Mouse (Mus musculus): ENCODE measurements at regions not wholly inside any gene's neighbourhood (a gene's known extent, or its start where the extent isn't known, plus 50 kb on each side); places are given as distances from the start of the nearest gene placed in this dataset.
A peak's percentile ranks its signal among the peaks of the same experiment; 100 is the strongest.

DNA sequence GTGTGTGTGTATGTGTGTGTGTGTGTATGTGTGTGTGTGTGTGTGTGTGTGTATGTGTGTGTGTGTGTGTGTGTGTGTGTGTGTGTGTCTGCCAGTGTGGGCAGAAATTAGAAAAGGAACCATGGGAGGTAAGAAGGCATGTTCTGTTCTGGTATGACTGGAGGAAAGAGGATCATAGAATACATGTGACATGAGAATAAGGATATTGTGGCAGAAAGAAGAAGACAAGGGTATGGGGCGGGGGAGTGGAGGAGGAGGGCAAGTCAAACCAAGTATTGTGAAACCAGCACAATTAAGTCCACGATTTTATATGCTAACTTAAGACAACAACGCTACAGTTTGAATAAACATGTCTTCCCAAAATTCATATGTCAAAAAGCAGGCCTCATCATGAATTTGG lies 117.4 kb upstream of the Ankrd55 start:
- no peak for DNase-seq (ENCODE audit: low spot score in 2 of 2)

DNA sequence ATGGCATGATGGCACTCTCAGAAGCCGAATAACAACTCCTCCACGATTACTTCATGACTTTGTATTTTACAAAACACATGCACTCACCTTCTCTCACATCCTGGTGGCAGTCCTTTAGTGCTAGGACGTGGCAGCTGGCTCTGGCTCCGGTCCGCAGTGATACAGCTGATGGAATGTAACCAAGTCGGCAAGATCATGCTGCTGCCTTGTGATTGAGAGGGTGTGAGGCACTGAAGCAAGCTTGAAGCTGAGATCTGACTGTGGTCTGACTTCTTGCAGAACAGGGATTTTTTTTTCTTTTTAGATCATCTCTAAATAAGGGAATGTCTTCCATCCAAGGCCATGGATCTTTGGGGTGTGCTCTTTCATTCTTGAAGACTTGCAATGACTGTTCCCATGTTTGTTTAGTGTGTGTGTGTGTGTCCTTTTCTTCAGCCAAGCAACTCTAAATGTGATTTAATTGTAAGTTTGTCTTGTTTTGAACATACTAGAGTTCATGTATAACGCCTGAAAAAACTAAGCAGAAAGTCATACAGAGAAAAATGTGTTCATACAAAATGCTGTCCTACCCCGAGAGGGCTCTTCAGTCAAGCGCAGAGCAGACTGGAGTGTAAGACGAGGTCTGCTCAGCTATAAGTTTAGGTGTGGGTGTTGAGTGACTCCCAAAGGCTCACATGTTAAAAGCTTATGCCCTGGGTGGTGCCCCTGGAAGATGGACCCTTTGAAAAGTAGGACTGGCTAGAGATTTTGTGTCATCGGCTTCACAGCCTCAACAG lies 116.1 kb upstream of the Ankrd55 start:
- DNase-seq (ENCODE audit: low spot score in 2 of 2), result peak in 1 of 2 experiments; percentile 41

DNA sequence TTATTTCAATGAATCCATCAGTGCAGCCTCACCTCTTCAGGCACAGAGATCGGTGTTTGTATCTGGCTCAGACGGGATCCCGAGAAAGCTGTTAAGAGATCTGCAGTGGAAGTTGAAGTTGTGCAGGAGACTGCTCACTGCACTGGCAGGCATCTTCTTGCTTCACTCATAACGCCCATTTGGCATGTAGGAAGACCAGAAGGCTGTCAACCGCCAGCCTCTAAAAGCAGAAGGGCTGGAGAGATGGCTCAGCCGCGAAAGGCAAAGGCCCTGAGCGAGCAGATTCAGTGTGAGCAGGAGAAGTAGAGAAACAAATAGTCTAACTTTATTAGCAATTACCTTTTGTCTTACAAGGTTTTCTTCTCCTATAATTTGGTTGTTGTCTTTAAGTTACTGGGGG lies 114.3 kb upstream of the Ankrd55 start:
- DNase-seq (ENCODE audit: low spot score in 2 of 2), result no peak

DNA sequence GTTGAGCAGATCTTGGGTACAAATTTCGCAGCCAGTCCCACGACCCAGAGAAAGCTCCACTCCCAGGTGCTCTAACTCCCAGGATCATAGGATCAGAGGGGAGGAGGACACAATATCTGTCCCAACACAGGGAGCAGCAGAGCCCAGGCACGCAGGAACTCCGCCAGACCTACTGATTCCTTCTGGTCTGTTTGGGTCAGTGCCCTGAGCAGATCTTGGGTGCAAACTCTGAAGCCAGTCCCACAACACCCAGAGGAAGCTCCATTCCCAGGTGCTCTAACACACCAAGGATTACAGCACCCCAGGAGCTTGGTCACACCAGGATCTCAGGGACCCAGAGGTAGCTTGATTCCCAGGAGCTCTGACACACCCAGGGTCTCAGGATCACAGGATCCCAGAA lies 110.2 kb upstream of the Ankrd55 start:
- no peak for DNase-seq (ENCODE audit: low spot score in 2 of 2)

DNA sequence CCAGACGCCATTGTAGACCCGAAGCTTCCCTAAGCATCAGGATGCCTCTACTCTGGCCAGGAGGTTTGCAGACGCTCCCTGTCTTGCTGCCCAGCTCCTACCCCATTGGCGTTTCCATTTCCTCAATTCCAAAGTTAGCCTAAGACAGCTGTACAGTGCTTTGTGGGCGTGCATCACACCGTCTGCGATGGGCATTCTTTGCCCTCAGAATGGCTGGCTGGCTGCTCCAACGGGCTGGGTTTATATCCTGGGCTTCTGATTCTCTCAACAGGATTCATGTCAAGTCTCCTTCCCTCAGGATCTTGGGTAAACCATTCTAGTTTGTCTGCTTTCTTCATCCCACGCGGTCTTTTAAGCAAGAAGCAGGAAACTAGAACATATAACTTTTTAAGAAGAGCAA lies 104.3 kb upstream of the Ankrd55 start:
- DNase-seq (ENCODE audit: low spot score in 2 of 2), result no peak

DNA sequence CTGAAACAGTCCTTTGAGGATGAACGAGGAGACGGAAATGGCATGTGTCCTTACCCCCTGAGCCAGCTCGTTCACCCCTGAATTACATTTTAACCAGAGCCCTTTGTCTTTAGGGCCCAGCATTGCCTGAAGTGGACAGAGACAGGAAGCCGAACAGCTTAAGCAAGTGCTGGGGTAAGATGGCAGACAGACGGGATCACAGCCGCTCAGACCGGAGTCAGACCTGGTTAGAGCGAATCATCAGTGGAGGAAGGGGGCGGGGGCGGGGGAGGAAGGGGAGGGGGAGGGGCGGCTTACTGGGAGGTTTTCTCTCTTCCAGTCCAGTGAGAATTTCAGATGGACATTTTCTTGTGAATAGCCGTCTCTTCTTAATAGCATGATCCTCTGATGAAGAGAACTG lies 103.1 kb upstream of the Ankrd55 start:
- DNase-seq (ENCODE audit: low spot score in 2 of 2), result no peak

DNA sequence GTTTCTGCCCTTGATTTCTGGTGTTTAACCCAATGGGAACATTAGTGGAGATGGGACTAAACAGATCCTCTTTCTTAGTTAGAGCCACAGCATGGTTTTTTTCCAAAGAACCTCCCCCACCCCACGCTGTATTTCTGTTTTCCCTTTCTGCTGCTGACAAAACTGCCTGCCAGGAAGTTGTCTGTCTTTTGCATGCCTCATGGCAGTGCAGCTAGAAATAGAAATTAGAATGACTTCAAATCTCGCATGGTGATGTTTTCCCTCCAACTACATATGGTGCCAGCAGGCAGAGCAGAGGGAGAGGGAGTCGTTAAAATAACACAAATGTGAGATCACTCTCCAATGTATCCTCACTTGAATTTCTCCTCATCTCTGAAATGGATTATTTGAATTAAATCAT lies 101.0 kb upstream of the Ankrd55 start:
- DNase-seq (ENCODE audit: low spot score in 2 of 2), result peak; percentile 14 to 17

DNA sequence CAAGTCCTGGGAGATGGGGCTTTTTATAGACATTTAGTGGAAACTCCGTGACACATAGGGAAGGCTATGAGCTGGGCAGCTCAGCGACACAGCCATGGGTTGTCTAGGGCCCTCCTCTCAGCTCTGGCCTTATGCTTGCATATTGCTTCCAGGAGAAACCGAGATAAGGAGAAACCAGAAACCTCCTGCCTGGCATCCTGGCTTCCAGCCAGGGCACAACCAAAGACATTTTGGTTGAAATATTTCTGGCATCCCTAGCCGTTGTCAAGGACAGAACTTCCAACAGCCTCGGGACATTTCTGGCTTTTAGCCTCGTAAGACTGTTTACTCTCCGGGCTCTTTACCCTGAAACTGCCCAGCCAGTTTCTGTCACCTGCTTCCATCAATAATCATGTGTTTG lies 99.9 kb upstream of the Ankrd55 start:
- DNase-seq (ENCODE audit: low spot score in 2 of 2), result peak; percentile 55 to 74

DNA sequence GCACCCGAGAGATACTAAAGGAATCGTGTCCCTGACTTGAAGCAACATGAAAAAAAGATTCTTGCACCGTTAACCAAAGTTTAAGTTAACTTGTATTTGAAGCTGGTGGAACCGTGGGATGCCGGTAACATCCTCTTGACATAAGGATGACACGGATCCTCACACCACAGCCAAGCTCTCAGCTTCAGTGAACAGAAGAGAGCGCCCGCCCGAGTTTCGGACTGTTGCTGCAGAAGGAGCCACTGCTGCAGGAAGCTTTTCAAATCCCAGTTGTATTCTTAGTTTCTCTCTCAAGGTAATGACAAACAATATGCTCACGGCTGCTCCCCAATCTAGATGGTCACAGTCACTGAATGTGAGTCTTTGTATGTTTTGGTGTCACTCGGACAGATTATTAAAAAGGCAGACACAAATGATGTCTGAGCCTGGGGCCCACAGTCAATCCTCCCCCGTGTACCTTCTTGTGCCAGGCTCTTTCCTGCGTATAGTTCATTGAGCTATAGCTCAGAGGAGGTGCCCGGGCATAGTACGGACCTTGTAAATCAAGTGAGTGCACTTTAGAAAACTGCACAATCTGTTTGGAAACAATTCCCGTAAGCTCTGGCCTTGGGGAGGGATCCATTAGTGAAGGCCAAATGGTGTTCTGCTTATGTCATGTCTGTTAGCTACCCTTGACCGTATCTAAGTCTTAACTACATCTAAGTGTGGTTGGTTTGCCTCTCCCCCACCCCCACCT lies 99.3 kb upstream of the Ankrd55 start:
- DNase-seq (ENCODE audit: low spot score in 2 of 2), result no peak

DNA sequence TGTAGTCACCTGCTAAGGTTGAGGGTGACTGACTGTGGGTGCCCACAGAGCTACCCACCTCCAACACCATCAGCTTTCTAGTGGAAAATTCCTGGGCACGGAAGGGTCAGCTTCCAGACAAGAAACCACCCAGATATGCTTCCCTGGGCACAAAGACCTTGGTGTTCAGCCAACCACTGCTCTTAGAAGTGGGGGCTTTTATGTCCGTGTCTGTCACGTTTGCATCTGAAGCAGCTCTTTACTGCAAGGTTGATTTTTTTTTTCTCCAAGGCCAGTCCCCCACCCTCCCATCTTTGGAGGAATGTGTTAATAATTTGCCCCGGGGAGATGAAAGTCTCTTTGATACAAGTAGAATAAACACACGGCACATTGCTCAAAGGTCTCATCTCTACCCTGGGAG lies 98.6 kb upstream of the Ankrd55 start:
- no peak for DNase-seq (ENCODE audit: low spot score in 2 of 2)

DNA sequence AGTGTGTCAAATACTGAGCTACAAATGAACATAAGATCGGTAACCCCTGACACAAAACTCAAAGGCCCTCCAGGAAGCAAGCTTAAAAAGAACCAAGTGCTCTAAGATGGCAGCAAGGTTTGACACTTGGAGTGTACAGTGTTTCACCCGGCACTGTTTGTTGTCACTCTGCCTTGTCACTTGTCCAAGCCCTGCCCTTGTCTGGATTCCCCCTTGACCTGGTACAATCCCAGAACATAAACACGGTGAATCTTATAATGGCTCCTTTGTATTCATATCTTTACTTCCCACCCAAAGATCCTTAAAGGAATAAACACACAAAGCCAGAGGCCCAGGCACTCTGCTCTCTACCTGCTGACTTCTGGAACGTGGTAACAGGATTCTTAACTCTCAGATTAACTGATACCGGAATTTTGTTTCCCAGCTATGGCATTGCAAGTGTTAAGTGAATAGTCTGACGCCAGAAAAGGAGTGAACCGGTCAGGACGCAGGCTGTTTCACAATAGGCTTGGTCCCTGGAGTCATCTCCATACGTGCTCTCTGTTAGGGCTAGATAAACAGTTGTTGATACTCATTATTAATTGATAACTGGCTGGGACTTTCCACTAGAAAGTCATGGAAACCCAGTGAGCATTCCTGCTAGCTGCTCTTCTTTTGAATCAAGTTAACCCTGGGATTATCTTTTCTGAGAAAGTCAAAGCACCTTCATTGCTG lies 95.9 kb upstream of the Ankrd55 start:
- no peak for DNase-seq (ENCODE audit: low spot score in 2 of 2)

DNA sequence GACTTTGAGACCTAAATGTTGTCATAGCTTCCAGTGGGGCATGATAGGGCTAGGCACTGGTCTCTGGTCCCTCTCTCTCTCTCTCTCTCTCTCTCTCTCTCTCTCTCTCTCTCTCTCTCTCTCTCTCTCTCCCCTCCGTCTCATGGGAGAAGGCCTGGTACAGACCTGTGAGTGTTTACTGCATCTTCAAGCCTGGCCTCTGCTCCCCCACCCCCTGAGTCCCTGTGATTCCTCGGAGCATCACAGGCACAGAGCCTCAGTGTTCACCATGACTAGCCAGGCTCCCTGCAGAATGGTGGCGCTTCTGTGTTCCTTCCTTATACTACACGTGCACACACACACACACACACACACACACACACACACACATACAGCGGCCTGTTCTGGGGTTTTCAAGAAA lies 94.6 kb upstream of the Ankrd55 start:
- no peak for DNase-seq (ENCODE audit: low spot score in 2 of 2)

DNA sequence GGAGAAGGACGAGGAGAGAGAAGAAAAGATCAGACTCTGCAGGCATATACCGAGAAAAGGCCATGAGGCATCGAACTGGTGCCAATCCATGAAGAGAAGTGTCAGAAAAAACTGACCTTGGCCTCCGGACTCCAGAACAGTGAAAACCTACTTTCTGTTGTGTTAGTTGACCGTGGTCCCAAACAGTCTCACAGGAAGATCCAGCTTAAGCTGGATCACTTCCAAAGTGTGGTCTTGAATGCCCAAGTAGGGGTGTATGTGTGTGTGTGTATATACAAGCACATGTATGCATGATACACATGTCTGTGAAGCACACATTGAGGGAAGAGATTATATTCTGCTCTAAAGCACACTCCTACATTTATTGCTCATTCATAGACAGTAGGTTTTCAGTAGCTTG lies 93.3 kb upstream of the Ankrd55 start:
- DNase-seq (ENCODE audit: low spot score in 2 of 2), result no peak

DNA sequence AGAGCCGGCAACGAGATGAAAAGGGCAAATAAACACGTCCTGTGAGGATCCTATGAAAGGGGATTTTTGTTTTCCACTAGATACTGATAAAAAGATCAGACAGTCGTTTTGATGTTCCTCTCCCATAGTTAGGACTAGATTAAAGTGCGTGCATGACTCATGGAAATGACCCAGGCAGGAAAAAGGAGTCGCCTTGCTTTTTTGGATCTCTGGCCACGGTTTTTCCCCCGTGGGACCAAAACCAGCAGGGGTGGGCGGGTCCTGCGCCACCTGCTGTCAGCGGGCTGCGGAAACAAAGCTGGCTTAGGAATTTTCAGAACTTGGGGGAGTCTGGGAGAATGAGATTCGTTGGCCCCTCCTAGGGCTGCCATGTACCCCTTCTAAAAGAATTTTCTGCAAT lies 91.5 kb upstream of the Ankrd55 start:
- DNase-seq (ENCODE audit: low spot score in 2 of 2), result peak; percentile 77 to 79

DNA sequence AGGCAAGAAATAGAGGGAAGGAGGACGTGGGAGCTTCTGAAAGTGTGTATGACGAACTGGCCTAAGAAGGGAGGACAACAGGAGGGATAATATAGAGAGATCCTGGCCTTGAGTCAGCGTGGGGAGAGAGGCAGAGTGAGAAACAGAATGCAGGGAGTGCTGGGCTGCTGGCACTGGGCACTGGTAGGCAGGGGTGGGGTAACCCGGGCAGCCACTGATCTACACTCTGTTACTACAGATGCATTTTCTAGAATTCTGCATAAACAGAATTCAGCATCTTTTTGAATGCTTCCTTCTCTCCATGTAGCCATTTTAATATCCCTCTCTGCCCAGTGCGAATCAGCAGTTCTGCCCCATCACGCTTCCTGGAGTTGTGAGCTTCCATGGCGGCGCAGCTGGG lies 84.5 kb upstream of the Ankrd55 start:
- DNase-seq (ENCODE audit: low spot score in 2 of 2), result no peak

DNA sequence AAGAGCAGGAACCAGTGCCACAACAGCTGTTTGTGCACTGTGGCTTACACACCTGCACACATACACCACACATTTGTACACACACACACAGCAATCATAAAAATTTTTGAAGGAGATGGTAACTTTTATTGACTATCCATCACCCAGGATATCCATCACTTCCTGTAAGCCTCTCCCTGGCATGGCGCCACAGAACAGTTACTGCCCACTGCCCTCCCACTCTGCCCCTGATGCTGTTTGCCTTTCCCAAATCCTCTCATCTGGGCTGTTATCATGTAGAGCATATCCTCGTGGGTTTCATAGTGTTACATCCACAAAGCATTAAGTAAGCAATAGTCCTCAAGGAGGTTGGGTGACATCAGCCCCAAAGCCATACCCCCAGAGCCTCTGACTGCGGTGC lies 84.0 kb upstream of the Ankrd55 start:
- no peak for DNase-seq (ENCODE audit: low spot score in 2 of 2)

DNA sequence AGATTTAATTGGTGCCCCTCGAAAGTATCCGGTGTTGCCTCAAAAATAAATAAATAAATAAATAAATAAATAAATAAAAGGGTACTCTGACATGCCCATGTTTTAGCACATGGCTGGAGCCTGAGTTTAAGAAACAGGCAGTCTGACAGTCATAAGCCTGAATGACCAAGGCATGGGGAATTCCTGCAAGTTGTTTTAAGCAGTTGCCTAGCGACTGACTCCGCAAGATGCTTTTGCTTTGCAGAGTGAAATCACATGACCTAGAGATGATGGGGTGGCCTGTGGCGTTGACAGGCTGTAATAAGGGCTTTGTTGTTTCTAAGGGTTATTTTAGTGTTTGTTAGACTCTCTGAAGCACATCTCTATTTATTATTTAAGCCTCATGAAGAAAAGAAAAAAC lies 83.4 kb upstream of the Ankrd55 start:
- DNase-seq (ENCODE audit: low spot score in 2 of 2), result no peak

DNA sequence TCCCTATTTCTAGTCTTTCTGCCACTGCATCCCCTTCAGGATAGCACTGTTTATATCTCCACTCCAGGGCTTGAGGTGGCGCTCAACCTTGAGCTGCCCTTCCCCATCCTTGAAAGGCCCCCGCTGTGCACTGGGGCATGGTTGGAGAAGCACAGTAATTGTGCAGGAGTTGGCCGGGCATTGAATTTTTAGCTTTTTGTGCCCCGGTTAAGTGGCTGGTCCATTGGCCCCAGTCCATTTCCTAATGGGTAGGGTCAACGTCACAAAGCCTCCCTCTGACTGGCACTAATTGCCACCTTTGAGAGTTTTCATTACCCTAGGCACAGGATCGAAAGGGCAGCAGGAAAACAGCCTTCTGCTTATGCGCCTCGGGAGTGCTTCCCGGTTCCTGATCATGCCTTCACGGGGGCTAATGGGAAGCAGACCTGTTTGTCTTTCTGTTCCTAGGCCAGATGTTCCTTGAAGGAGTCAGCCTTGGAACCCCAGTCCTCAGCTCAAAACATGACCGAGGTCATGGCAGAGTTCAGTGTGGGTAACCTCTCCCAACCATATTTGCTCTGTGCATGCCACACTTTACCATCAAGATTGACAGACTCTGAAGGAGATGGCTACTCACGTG lies 80.5 kb upstream of the Ankrd55 start:
- no peak for DNase-seq (ENCODE audit: low spot score in 2 of 2)

DNA sequence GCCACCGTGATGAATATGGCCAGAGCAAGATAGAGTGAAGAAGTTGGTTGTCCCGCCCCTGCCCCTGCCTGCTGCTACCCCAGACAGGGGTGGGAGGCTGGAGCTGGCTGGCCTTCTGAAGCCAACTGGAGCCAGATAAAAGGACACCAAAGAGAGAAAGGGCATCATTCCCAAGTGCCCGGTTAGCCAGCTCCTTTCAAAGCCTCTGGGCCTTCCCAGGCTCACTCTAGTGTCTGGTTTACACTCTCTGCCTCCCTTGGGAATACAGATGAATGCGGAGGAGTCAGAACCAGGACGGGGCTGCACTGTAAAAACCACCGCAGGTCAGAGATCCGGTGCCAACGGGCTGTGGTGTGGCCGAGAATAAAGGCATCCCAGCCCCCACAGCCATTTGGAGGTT lies 76.4 kb upstream of the Ankrd55 start:
- DNase-seq (ENCODE audit: low spot score in 2 of 2), result no peak

DNA sequence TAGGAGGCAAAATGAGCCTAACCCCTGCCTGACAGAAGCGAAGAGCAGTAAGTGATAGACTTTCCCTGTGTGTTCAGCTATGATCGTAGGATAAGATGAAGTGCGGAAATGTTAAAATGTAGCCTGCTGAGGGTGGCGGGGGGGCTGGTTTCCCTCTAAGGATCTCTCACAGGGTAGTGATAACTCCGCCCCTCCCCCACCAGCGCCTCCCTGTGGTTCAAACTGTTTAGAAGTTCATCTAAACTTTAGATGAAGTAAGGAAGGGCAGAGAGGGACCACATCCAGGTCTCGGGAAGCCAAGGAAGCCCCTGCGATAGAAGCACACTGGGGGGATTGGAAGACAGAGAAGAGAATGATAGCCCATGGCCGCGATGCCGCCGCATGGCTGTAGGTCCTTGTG lies 75.9 kb upstream of the Ankrd55 start:
- no peak for DNase-seq (ENCODE audit: low spot score in 2 of 2)

DNA sequence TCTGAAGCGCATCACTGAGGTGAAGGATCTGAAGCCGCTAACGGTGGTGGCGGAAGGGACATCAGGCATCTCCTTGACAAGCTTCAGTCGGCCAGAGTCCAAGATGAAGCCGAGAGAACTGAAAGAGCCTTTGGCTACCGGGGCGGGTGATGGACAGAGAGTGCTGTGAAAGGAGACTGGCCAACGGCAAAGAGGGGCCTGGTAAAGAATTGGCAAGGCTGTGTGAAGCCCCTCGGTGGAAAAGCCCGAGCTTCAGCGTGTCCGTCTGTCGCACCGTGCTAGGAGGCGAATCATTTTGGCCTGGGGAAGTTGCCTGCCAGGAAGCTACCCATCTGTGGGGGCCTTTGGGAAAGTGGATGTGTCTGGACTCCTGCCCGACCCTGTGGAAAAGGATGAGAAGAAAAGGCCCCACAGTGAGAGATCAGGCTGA lies 74.6 kb upstream of the Ankrd55 start:
- no peak for DNase-seq (ENCODE audit: low spot score in 2 of 2)

DNA sequence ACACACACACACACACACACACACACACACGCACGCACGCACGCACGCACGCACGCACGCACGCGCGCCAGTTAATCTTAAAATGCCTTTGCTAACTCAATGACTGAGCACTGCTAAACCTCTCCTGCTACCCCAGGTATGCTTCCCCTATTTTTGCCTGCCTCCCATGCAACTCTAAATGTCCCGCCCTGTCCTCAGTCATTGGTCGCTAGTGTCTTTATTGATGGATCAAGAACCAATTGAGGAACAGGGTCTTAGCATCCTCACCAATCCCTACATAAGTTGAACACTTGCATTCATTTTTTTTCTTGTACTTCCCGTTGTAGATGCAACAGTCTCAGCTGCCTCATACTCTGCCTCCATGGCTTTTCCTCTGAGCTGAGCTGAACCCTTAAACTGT lies 72.2 kb upstream of the Ankrd55 start:
- DNase-seq (ENCODE audit: low spot score in 2 of 2), result no peak

Measured in heart, adult 9 months (tissue).